Mouse (Mus musculus): Measurements from ENCODE around the gene Dhdds. TPM values are rescaled to one million over a fixed set of nuclear protein-coding genes. Genes with fewer than 3 reads are reported as not detected.

Gene Dhdds
- polyA plus RNA-seq, 1 experiment from 2014 or later = 41.9 TPM

- DNase-seq (ENCODE audit: low spot score) = peak; percentile 57
- Histone ChIP-seq H3K36me3 (ENCODE audit: control insufficient read depth, insufficient read depth, low read length) (no peaks in the 10 kb centered on the region), H3K4me1 (ENCODE audit: control insufficient read depth, insufficient read depth, low read length) (peaks cover 43% of the 10 kb centered on the region), H3K4me3 (ENCODE audit: low read depth, low read length) (peak overlapping the region; percentile 30; the same call in 1 of the 2 replicates), H3K9me3 (ENCODE audit: control insufficient read depth, low read length) (no peaks in the 10 kb centered on the region), H3K9ac (ENCODE audit: low read length) (no peak overlapping the region), H3K27me3 (ENCODE audit: control insufficient read depth, insufficient read depth, low read length) (no peaks in the 10 kb centered on the region), H3K27ac (replicated peaks; ENCODE audit: low read depth, low read length) (no peak overlapping the region), H3K4me2 (ENCODE audit: low read depth, severe bottlenecking) (peak overlapping the region; percentile 76; the same call in 1 of the 2 replicates)
- WGBS = 2% methylated on average over 9 of the region's 10 CpGs
- no peak for ATAC-seq (ENCODE audit: insufficient number of reproducible peaks, low FRiP score, low TSS enrichment, low read depth)
Observed at GRCm38 (mm10) chr4:134019210-134019609, 18.5 kb upstream of the Dhdds start.

- DNase-seq (ENCODE audit: low spot score) (peak; percentile 57), ATAC-seq (ENCODE audit: insufficient number of reproducible peaks, low FRiP score, low TSS enrichment, low read depth) (no peak)
- H3K36me3 ChIP-seq (ENCODE audit: control insufficient read depth, insufficient read depth, low read length) = no peaks in the 10 kb centered on the region
- H3K4me3 ChIP-seq (ENCODE audit: low read depth, low read length) = peak within 1 kb of the TSS; percentile 30
- H3K4me2 ChIP-seq (ENCODE audit: low read depth, severe bottlenecking) = peak within 1 kb of the TSS; percentile 76
- H3K9me3 ChIP-seq (ENCODE audit: control insufficient read depth, low read length) = no peaks in the 10 kb centered on the region
- peak within 1 kb of the TSS; percentile 45; the same call in 1 of the 2 replicates for H3K9ac ChIP-seq (ENCODE audit: low read length)
- H3K27me3 ChIP-seq (ENCODE audit: control insufficient read depth, insufficient read depth, low read length) = no peaks in the 10 kb centered on the region
- peaks cover 43% of the 10 kb centered on the region for H3K4me1 ChIP-seq (ENCODE audit: control insufficient read depth, insufficient read depth, low read length)
- H3K27ac ChIP-seq (replicated peaks; ENCODE audit: low read depth, low read length) = peak within 1 kb of the TSS; percentile 91
- 0% methylated on average over 9 of the region's 9 CpGs for WGBS
Observed at GRCm38 (mm10) chr4:134018779-134019145, 18.0 kb upstream of the Dhdds start, which contains the start of gene Lin28a. Lin28a (minus strand) TSS chr4:134018841.

- H3K9me3 ChIP-seq (ENCODE audit: control insufficient read depth, low read length) = no peaks in the 10 kb centered on the region
- WGBS = under 1% methylated on average over 46 of the region's 46 CpGs
- peak overlapping the region; percentile 76 for H3K4me2 ChIP-seq (ENCODE audit: low read depth, severe bottlenecking)
- peak overlapping the region; percentile 45; the same call in 1 of the 2 replicates for H3K9ac ChIP-seq (ENCODE audit: low read length)
- ATAC-seq (ENCODE audit: insufficient number of reproducible peaks, low FRiP score, low TSS enrichment, low read depth) (peak; percentile 32; the same call in 1 of the 2 replicates), DNase-seq (ENCODE audit: low spot score) (peak; percentile 66)
- H3K27ac ChIP-seq (replicated peaks; ENCODE audit: low read depth, low read length) = peak overlapping the region; percentile 91
- H3K27me3 ChIP-seq (ENCODE audit: control insufficient read depth, insufficient read depth, low read length) = no peaks in the 10 kb centered on the region
- peak overlapping the region; percentile 30 for H3K4me3 ChIP-seq (ENCODE audit: low read depth, low read length)
- H3K4me1 ChIP-seq (ENCODE audit: control insufficient read depth, insufficient read depth, low read length) = peaks cover 43% of the 10 kb centered on the region
- no peaks in the 10 kb centered on the region for H3K36me3 ChIP-seq (ENCODE audit: control insufficient read depth, insufficient read depth, low read length)
Observed at GRCm38 (mm10) chr4:134018038-134018778, 17.5 kb upstream of the Dhdds start.

- ATAC-seq (ENCODE audit: insufficient number of reproducible peaks, low FRiP score, low TSS enrichment, low read depth) = peak; percentile 33
Observed at GRCm38 (mm10) chr4:134017201-134017865, 16.6 kb upstream of the Dhdds start.

GRCm38 (mm10) chr4:134016767-134017166, 16.0 kb upstream of the Dhdds start:
- H3K27ac ChIP-seq (replicated peaks; ENCODE audit: low read depth, low read length) = peak overlapping the region; percentile 91
- no peaks in the 10 kb centered on the region for H3K9me3 ChIP-seq (ENCODE audit: control insufficient read depth, low read length)
- ATAC-seq (ENCODE audit: insufficient number of reproducible peaks, low FRiP score, low TSS enrichment, low read depth) (no peak), DNase-seq (ENCODE audit: low spot score) (peak; percentile 77)
- no peaks in the 10 kb centered on the region for H3K36me3 ChIP-seq (ENCODE audit: control insufficient read depth, insufficient read depth, low read length)
- peak overlapping the region; percentile 30 for H3K4me3 ChIP-seq (ENCODE audit: low read depth, low read length)
- peaks cover 43% of the 10 kb centered on the region for H3K4me1 ChIP-seq (ENCODE audit: control insufficient read depth, insufficient read depth, low read length)
- peak overlapping the region; percentile 76 for H3K4me2 ChIP-seq (ENCODE audit: low read depth, severe bottlenecking)
- no peaks in the 10 kb centered on the region for H3K27me3 ChIP-seq (ENCODE audit: control insufficient read depth, insufficient read depth, low read length)
- H3K9ac ChIP-seq (ENCODE audit: low read length) = 0 out of 2 replicates have a peak overlapping the region, but pooled peaks have one; percentile 5
- WGBS = 0% methylated on average over 8 of the region's 8 CpGs

More at GRCm38 (mm10) chr4:134017201-134017865, 16.6 kb upstream of the Dhdds start:
- DNase-seq (ENCODE audit: low spot score) = peak; percentile 79
- Histone ChIP-seq H3K4me2 (ENCODE audit: low read depth, severe bottlenecking) (peak overlapping the region; percentile 76), H3K36me3 (ENCODE audit: control insufficient read depth, insufficient read depth, low read length) (no peaks in the 10 kb centered on the region), H3K4me3 (ENCODE audit: low read depth, low read length) (peak overlapping the region; percentile 30), H3K27me3 (ENCODE audit: control insufficient read depth, insufficient read depth, low read length) (no peaks in the 10 kb centered on the region), H3K4me1 (ENCODE audit: control insufficient read depth, insufficient read depth, low read length) (peaks cover 43% of the 10 kb centered on the region), H3K9ac (ENCODE audit: low read length) (no peak overlapping the region; the same call in 1 of the 2 replicates), H3K27ac (replicated peaks; ENCODE audit: low read depth, low read length) (peak overlapping the region; percentile 91), H3K9me3 (ENCODE audit: control insufficient read depth, low read length) (no peaks in the 10 kb centered on the region)
- under 1% methylated on average over 21 of the region's 21 CpGs for WGBS

- DNase-seq (ENCODE audit: low spot score) (peak; percentile 32), ATAC-seq (ENCODE audit: insufficient number of reproducible peaks, low FRiP score, low TSS enrichment, low read depth) (no peak)
- Histone ChIP-seq H3K9ac (ENCODE audit: low read length) (0 out of 2 replicates have a peak overlapping the region, but pooled peaks have one; percentile 2), H3K4me1 (ENCODE audit: control insufficient read depth, insufficient read depth, low read length) (peaks cover 48% of the 10 kb centered on the region), H3K27me3 (ENCODE audit: control insufficient read depth, insufficient read depth, low read length) (no peaks in the 10 kb centered on the region), H3K36me3 (ENCODE audit: control insufficient read depth, insufficient read depth, low read length) (no peaks in the 10 kb centered on the region), H3K9me3 (ENCODE audit: control insufficient read depth, low read length) (no peaks in the 10 kb centered on the region), H3K27ac (replicated peaks; ENCODE audit: low read depth, low read length) (peak overlapping the region; percentile 54; the same call in 1 of the 2 replicates), H3K4me3 (ENCODE audit: low read depth, low read length) (0 out of 2 replicates have a peak overlapping the region, but pooled peaks have one; percentile 1), H3K4me2 (ENCODE audit: low read depth, severe bottlenecking) (peak overlapping the region; percentile 76)
- 3% methylated on average over 7 of the region's 7 CpGs for WGBS
Observed at GRCm38 (mm10) chr4:134016208-134016607, 15.5 kb upstream of the Dhdds start.

- H3K36me3 ChIP-seq (ENCODE audit: control insufficient read depth, insufficient read depth, low read length) = no peaks in the 10 kb centered on the region
- no peak overlapping the region for H3K4me2 ChIP-seq (ENCODE audit: low read depth, severe bottlenecking)
- H3K4me1 ChIP-seq (ENCODE audit: control insufficient read depth, insufficient read depth, low read length) = peaks cover 31% of the 10 kb centered on the region
- no peak overlapping the region for H3K27ac ChIP-seq (replicated peaks; ENCODE audit: low read depth, low read length)
- H3K27me3 ChIP-seq (ENCODE audit: control insufficient read depth, insufficient read depth, low read length) = no peaks in the 10 kb centered on the region
- H3K9me3 ChIP-seq (ENCODE audit: control insufficient read depth, low read length) = no peaks in the 10 kb centered on the region
- peak; percentile 61 for DNase-seq (ENCODE audit: low spot score)
- H3K9ac ChIP-seq (ENCODE audit: low read length) = no peak overlapping the region
- H3K4me3 ChIP-seq (ENCODE audit: low read depth, low read length) = no peak overlapping the region
- WGBS = 49% methylated on average over 12 of the region's 12 CpGs
- ATAC-seq (ENCODE audit: insufficient number of reproducible peaks, low FRiP score, low TSS enrichment, low read depth) = no peak
Observed at GRCm38 (mm10) chr4:134012858-134013528, 12.3 kb upstream of the Dhdds start.

All from limb, embryonic 11.5 days (tissue).